Mouse (Mus musculus) kidney, adult 2 months (tissue): ENCODE data around the gene Kifc3.

ENCODE experiments used
- CTCF ChIP-seq: fragments of 200-500 bp; conservative IDR thresholded peaks from 2 replicates; pipeline ENCODE4 v1.5.1; 2011; ENCODE audit warnings: low read depth, mild to moderate bottlenecking, control low read depth, low read length, moderate library complexity, mixed read lengths; ENCODE audit not compliant: insufficient read depth, insufficient read length
- POLR2A ChIP-seq: fragments of 200-500 bp; IDR thresholded peaks from one replicate; pipeline ENCODE4 v1.6.1; 2011; ENCODE audit warnings: low read depth, low read length, control low read depth

DNA sequence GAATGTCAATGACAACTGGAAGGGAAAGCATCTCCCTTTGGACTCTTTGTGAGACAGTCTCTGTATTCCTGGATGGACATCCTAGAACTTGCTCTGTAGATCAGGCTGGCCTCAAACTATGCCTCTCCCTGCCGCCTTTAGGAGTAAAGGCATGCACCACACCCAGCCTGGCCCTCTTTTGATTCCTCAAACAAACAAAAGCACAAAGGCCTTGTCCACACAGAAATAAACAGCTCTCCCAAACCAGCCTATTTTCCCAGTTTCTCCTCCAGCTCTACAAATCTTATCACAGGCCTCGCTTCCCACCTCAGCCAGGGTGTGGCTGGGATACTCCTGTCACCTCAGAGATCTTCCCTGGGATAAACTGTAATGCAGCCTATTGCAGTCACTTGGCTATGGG lies 68.4 kb downstream of the Kifc3 start:
- TF ChIP-seq CTCF (no peak), POLR2A (no peak)
